Mouse (Mus musculus) lung, postnatal 25 days (tissue): Measurements from ENCODE around the gene Mnt.
"Not testable (repeated sequence)": the region's sequence is repeated elsewhere in the genome, so short reads cannot be mapped to it uniquely, and the experiment has no call there.

Source experiments
- DNase-seq: peaks from one replicate; pipeline ENCODE4 v3.0.0; 2022; ENCODE audit warnings: low spot score

Gene Mnt

GRCm38 (mm10) chr11:74830256-74831161, at the start of gene Mnt:
TSS of gene Mnt (plus strand) at chr11:74830920.
- DNase-seq = peak; percentile 100

GRCm38 (mm10) chr11:74792874-74793273, 37.8 kb upstream of the Mnt start:
- no peak for DNase-seq

GRCm38 (mm10) chr11:74800658-74801057, 30.1 kb upstream of the Mnt start:
- no peak for DNase-seq

GRCm38 (mm10) chr11:74804081-74804627, 26.6 kb upstream of the Mnt start:
- DNase-seq = no peak

GRCm38 (mm10) chr11:74807246-74807882, 23.4 kb upstream of the Mnt start:
- no peak for DNase-seq

- no peak for DNase-seq
These were observed 22.4 kb upstream of the Mnt start for GRCm38 (mm10) chr11:74808251-74808853.

GRCm38 (mm10) chr11:74810134-74810533, 20.6 kb upstream of the Mnt start:
- no peak for DNase-seq

GRCm38 (mm10) chr11:74811027-74811426, 19.7 kb upstream of the Mnt start:
- DNase-seq = not testable (repeated sequence)

- no peak for DNase-seq
These were observed 19.2 kb upstream of the Mnt start for GRCm38 (mm10) chr11:74811538-74811937.

- no peak for DNase-seq
These were observed 14.9 kb upstream of the Mnt start for GRCm38 (mm10) chr11:74815795-74816194.

- no peak for DNase-seq
These were observed 9.8 kb upstream of the Mnt start for GRCm38 (mm10) chr11:74820921-74821320.

- DNase-seq = no peak
These were observed 9.3 kb upstream of the Mnt start for GRCm38 (mm10) chr11:74821463-74821862.

GRCm38 (mm10) chr11:74822746-74823440, 7.8 kb upstream of the Mnt start:
- DNase-seq = no peak

- DNase-seq = peak; percentile 54
These were observed 4.6 kb upstream of the Mnt start for GRCm38 (mm10) chr11:74826151-74826550.

- DNase-seq = no peak
These were observed 4.0 kb upstream of the Mnt start for GRCm38 (mm10) chr11:74826702-74827101.

GRCm38 (mm10) chr11:74827791-74828403, 2.8 kb upstream of the Mnt start:
- no peak for DNase-seq

GRCm38 (mm10) chr11:74828404-74828931, 2.3 kb upstream of the Mnt start:
- no peak for DNase-seq

GRCm38 (mm10) chr11:74828965-74829550, 1.7 kb upstream of the Mnt start:
- no peak for DNase-seq

GRCm38 (mm10) chr11:74829812-74830211, 908 bp upstream of the Mnt start:
- DNase-seq = peak; percentile 90

- DNase-seq = peak; percentile 38
These were observed 478 bp downstream of the Mnt start for GRCm38 (mm10) chr11:74831191-74831605.
